Mouse (Mus musculus) testis, postnatal 10 days (tissue): ENCODE measurements around the gene Ssc4d.

Experiments used
- DNase-seq: peaks from one replicate; pipeline ENCODE4 v3.0.0; 2021; ENCODE audit warnings: low spot score

The Ssc4d gene

GRCm38 (mm10) chr5:135940587-135940986, 33.7 kb downstream of the Ssc4d start:
- no peak for DNase-seq

- no peak for DNase-seq
Measured at GRCm38 (mm10) chr5:135935641-135936190, 38.6 kb downstream of the Ssc4d start.

- no peak for DNase-seq
Measured at GRCm38 (mm10) chr5:135935176-135935523, 39.2 kb downstream of the Ssc4d start.

GRCm38 (mm10) chr5:135934481-135935175, 39.7 kb downstream of the Ssc4d start, which contains the start of gene Ywhag:
Gene Ywhag, minus strand, starts transcription at chr5:135934616.
- peak; percentile 99 for DNase-seq

GRCm38 (mm10) chr5:135933900-135934441, 40.4 kb downstream of the Ssc4d start:
- DNase-seq = peak; percentile 84

- DNase-seq = no peak
Measured at GRCm38 (mm10) chr5:135933222-135933899, 41.0 kb downstream of the Ssc4d start.

- DNase-seq = no peak
Measured at GRCm38 (mm10) chr5:135932359-135932758, 42.0 kb downstream of the Ssc4d start.

- DNase-seq = no peak
Measured at GRCm38 (mm10) chr5:135931526-135931925, 42.8 kb downstream of the Ssc4d start.

- no peak for DNase-seq
Measured at GRCm38 (mm10) chr5:135929685-135930424, 44.5 kb downstream of the Ssc4d start.

- no peak for DNase-seq
Measured at GRCm38 (mm10) chr5:135923901-135924300, 50.4 kb downstream of the Ssc4d start.

- DNase-seq = no peak
Measured at GRCm38 (mm10) chr5:135919902-135920301, 54.4 kb downstream of the Ssc4d start.

GRCm38 (mm10) chr5:135918593-135918992, 55.7 kb downstream of the Ssc4d start:
- no peak for DNase-seq

GRCm38 (mm10) chr5:135918059-135918437, 56.3 kb downstream of the Ssc4d start:
- DNase-seq = no peak

GRCm38 (mm10) chr5:135917327-135918058, 56.8 kb downstream of the Ssc4d start:
- no peak for DNase-seq

- DNase-seq = no peak
Measured at GRCm38 (mm10) chr5:135916601-135917000, 57.7 kb downstream of the Ssc4d start.

- no peak for DNase-seq
Measured at GRCm38 (mm10) chr5:135916051-135916565, 58.2 kb downstream of the Ssc4d start.

- DNase-seq = no peak
Measured at GRCm38 (mm10) chr5:135914156-135914555, 60.2 kb downstream of the Ssc4d start.

- DNase-seq = no peak
Measured at GRCm38 (mm10) chr5:135913201-135913600, 61.1 kb downstream of the Ssc4d start.

GRCm38 (mm10) chr5:135911633-135912220, 62.6 kb downstream of the Ssc4d start:
- DNase-seq = no peak

- no peak for DNase-seq
Measured at GRCm38 (mm10) chr5:135910813-135911212, 63.5 kb downstream of the Ssc4d start.
